Mouse (Mus musculus) liver, embryonic 12.5 days (tissue): ENCODE results near the gene Pum1. TPM values are rescaled to one million over a fixed set of nuclear protein-coding genes. Genes with fewer than 3 reads are reported as not detected.

Experiments used
- ATAC-seq: fragments of 200-750 bp; cut with Nextera tagmentation; 2 replicates; pipeline ENCODE4 v1.8.0; 2017; ENCODE audit warnings: moderate number of reproducible peaks, mild to moderate bottlenecking, moderate library complexity
- H3K27ac ChIP-seq: fragments of 300-500 bp; sonication (generic); 2 replicates; pipeline ENCODE4 v1.5.1; 2016; ENCODE audit warnings: mild to moderate bottlenecking
- H3K27me3 ChIP-seq: fragments of 300-500 bp; sonication (generic); replicated peaks from 2 replicates; pipeline ENCODE4 v1.6.1; 2016; ENCODE audit warnings: mild to moderate bottlenecking, moderate library complexity
- H3K36me3 ChIP-seq: fragments of 300-500 bp; sonication (generic); 2 replicates; pipeline ENCODE4 v1.6.1; 2016; ENCODE audit warnings: mild to moderate bottlenecking, moderate library complexity
- H3K4me1 ChIP-seq: fragments of 300-500 bp; sonication (generic); 2 replicates; pipeline ENCODE4 v1.6.1; 2016
- H3K4me2 ChIP-seq: fragments of 300-500 bp; sonication (generic); 2 replicates; pipeline ENCODE4 v1.6.1; 2016; ENCODE audit warnings: mild to moderate bottlenecking, moderate library complexity
- H3K4me3 ChIP-seq: fragments of 300-500 bp; sonication (generic); 2 replicates; pipeline ENCODE4 v1.5.1; 2016; ENCODE audit warnings: mild to moderate bottlenecking, moderate library complexity
- H3K9ac ChIP-seq: fragments of 300-500 bp; sonication (generic); 2 replicates; pipeline ENCODE4 v1.6.1; 2016; ENCODE audit warnings: mild to moderate bottlenecking, moderate library complexity
- H3K9me3 ChIP-seq: fragments of 300-500 bp; sonication (generic); replicated peaks from 2 replicates; pipeline ENCODE4 v1.6.1; 2016; ENCODE audit warnings: mild to moderate bottlenecking, moderate library complexity
- WGBS: fragments of 180-500 bp; shearing (Covaris S2); methylation state at CpG from one replicate; pipeline ENCODE4 v1.1.7; 2016; ENCODE audit not compliant: insufficient replicate concordance; 5-methylcytosine and 5-hydroxymethylcytosine counted together
- polyA plus RNA-seq: library from polyadenylated mRNA; unstranded; fragments of >200 nt; fragmentation: Nextera tagmentation; extraction: Ambion mirVana; gene quantifications from 2 replicates; pipeline ENCODE4 v1.2.1, GENCODE M21; 2016

The Pum1 gene
- polyA plus RNA-seq, 1 experiment from 2014 or later, result 43.2 TPM

- ATAC-seq, result peak; percentile 62; the same call in 1 of the 2 replicates
- Histone ChIP-seq H3K4me2 (no peak overlapping the region), H3K27me3 (no peaks in the 10 kb centered on the region), H3K4me1 (peaks cover 99% of the 10 kb centered on the region), H3K4me3 (no peak overlapping the region), H3K9me3 (no peaks in the 10 kb centered on the region), H3K9ac (no peak overlapping the region), H3K36me3 (peaks cover 89% of the 10 kb centered on the region), H3K27ac (peak overlapping the region; percentile 12)
- WGBS, result 66% methylated on average over 4 of the region's 4 CpGs
Observed at GRCm38 (mm10) chr4:130704615-130705014, 41.5 kb downstream of the Pum1 start.

- H3K27ac ChIP-seq, result peak overlapping the region; percentile 61; the same call in 1 of the 2 replicates
- H3K4me1 ChIP-seq, result peaks cover 99% of the 10 kb centered on the region
- 58% methylated on average over 3 of the region's 3 CpGs for WGBS
- ATAC-seq, result peak; percentile 47
- H3K4me3 ChIP-seq, result no peak overlapping the region
- H3K36me3 ChIP-seq, result peaks cover 78% of the 10 kb centered on the region
- no peaks in the 10 kb centered on the region for H3K9me3 ChIP-seq
- no peak overlapping the region for H3K4me2 ChIP-seq
- H3K9ac ChIP-seq, result no peak overlapping the region
- H3K27me3 ChIP-seq, result no peaks in the 10 kb centered on the region
Observed at GRCm38 (mm10) chr4:130706215-130707000, 43.3 kb downstream of the Pum1 start.

DNA sequence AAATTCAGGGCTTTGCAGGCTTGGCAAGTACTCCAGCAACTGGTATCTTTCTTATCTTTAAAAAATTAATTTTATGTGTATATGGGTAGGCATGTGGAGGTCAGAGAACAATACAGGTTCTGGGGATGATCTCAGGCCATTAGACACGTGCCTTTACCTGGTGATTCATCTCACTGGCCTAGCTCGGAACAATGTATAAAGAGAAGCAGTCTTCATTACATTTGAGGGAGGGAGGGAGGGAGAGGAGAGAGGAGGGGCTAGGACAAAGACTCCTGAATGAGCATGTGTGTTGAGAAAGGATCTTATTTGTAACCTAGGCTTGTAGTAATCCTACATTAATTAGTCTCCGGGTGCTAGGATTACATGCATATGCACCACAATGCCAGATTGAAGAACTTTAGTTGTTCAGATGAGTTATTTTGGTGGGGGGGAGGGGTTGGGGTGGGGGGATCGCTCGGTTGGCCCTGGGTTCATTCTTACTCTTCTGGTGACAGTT is 48.3 kb downstream of the Pum1 start:
- no peak for ATAC-seq
- H3K27me3 ChIP-seq, result no peaks in the 10 kb centered on the region
- peak overlapping the region; percentile 97 for H3K27ac ChIP-seq
- 67% methylated on average over 5 of the region's 5 CpGs for WGBS
- peaks cover 99% of the 10 kb centered on the region for H3K4me1 ChIP-seq
- peak overlapping the region; percentile 70; the same call in 1 of the 2 replicates for H3K9ac ChIP-seq
- peak overlapping the region; percentile 73 for H3K4me2 ChIP-seq
- H3K4me3 ChIP-seq, result no peak overlapping the region
- H3K9me3 ChIP-seq, result no peaks in the 10 kb centered on the region
- peaks cover 39% of the 10 kb centered on the region for H3K36me3 ChIP-seq

DNA sequence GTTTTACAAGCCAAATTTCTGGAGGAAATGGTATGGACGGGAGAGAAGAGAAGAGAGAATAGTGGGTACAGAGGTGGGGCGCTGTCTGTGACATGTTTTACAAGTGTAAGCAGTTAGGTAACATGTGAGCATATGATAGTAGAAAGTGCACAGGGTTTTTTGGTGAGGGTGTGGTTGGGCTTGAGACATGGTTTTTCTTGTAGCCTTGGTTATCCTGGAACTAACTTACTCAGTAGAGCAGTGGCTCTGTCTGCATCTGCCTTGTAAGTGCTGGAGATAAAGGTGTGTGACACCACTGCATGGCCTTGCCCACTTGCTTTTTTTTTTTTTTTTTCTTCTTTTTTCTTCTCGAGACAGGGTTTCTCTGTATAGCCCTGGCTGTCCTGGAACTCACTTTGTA is 49.2 kb downstream of the Pum1 start:
- no peaks in the 10 kb centered on the region for H3K27me3 ChIP-seq
- peak; percentile 82 for ATAC-seq
- H3K27ac ChIP-seq, result peak overlapping the region; percentile 97
- H3K9ac ChIP-seq, result peak overlapping the region; percentile 70
- H3K4me3 ChIP-seq, result no peak overlapping the region
- H3K4me2 ChIP-seq, result peak overlapping the region; percentile 73
- 43% methylated on average over 3 of the region's 3 CpGs for WGBS
- H3K4me1 ChIP-seq, result peaks cover 98% of the 10 kb centered on the region
- H3K36me3 ChIP-seq, result peaks cover 29% of the 10 kb centered on the region
- H3K9me3 ChIP-seq, result no peaks in the 10 kb centered on the region

GRCm38 (mm10) chr4:130713430-130713829 is 50.3 kb downstream of the Pum1 start:
- WGBS, result 42% methylated on average over 5 of the region's 5 CpGs
- Histone ChIP-seq H3K4me1 (peaks cover 98% of the 10 kb centered on the region), H3K27ac (peak overlapping the region; percentile 97), H3K9ac (peak overlapping the region; percentile 70), H3K4me2 (peak overlapping the region; percentile 73), H3K9me3 (no peaks in the 10 kb centered on the region), H3K4me3 (no peak overlapping the region), H3K36me3 (peaks cover 28% of the 10 kb centered on the region), H3K27me3 (no peaks in the 10 kb centered on the region)
- no peak for ATAC-seq

DNA sequence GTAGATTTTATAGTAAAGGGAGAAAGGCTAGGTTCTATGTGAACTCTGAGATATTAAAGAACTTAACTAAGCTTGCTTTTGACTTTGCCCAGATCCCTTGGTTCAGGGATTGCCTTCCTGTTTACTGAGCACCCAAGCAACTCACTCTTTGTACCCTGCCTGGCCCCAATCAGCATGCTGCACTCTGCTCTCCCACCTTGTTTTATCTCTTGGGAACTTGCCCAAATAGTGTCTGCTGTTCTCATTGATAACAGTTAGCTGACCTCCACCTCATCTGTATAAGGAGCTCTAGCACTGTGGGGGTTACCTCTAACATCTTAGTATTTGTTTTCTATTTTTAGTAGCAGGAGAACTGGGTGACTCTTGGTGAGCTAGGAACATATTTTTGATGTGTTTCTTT is 52.0 kb downstream of the Pum1 start:
- peak overlapping the region; percentile 70 for H3K9ac ChIP-seq
- H3K27me3 ChIP-seq, result no peaks in the 10 kb centered on the region
- no peaks in the 10 kb centered on the region for H3K9me3 ChIP-seq
- H3K27ac ChIP-seq, result peak overlapping the region; percentile 97
- ATAC-seq, result peak; percentile 98
- peaks cover 98% of the 10 kb centered on the region for H3K4me1 ChIP-seq
- H3K36me3 ChIP-seq, result peaks cover 34% of the 10 kb centered on the region
- H3K4me2 ChIP-seq, result peak overlapping the region; percentile 73
- peak overlapping the region; percentile 39 for H3K4me3 ChIP-seq

DNA sequence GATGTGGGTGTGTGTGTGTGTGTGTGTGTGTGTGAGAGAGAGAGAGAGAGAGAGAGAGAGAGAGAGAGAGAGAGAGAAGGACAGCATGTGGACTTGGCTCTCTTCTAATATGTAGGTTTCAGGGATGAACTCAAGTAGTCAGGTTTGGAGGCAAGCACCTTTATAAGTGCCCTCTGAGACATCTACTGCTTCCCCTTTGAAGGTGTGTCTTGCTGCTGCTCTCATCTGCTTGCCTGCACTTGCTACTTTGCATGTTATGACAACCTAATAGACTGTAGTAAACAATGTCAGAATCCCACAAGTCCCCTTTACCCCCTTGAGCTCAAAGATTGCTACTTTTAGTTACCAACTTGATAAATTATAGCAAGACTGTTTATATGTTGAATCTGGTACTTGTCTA is 52.5 kb downstream of the Pum1 start:
- peak overlapping the region; percentile 70 for H3K9ac ChIP-seq
- H3K4me1 ChIP-seq, result peaks cover 98% of the 10 kb centered on the region
- peak; percentile 53 for ATAC-seq
- H3K9me3 ChIP-seq, result no peaks in the 10 kb centered on the region
- H3K4me2 ChIP-seq, result peak overlapping the region; percentile 73
- H3K27ac ChIP-seq, result peak overlapping the region; percentile 97
- H3K27me3 ChIP-seq, result no peaks in the 10 kb centered on the region
- H3K36me3 ChIP-seq, result peaks cover 35% of the 10 kb centered on the region
- H3K4me3 ChIP-seq, result peak overlapping the region; percentile 39

DNA sequence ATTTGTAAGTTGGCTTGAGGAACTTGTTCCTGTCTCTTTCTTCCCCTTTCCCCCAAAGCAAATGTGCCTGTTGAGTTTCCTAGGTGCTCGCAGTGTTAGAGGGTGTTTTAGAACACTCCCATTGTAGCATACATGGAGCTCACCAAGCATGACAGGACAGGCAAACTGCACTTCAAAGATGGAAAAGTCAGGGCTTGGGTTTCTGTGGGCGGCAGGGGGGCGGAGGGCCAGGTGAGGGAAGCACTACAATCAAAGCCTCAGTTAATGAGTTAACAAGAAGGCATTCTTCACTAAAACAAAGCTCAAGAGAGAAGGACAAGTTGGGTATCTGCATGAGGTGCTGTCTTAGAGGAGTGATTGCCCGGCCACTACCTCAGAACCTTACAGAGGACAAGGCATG is 56.2 kb downstream of the Pum1 start:
- Histone ChIP-seq H3K36me3 (peaks cover 63% of the 10 kb centered on the region), H3K4me3 (no peak overlapping the region)
- WGBS, result 83% methylated on average over 4 of the region's 4 CpGs

DNA sequence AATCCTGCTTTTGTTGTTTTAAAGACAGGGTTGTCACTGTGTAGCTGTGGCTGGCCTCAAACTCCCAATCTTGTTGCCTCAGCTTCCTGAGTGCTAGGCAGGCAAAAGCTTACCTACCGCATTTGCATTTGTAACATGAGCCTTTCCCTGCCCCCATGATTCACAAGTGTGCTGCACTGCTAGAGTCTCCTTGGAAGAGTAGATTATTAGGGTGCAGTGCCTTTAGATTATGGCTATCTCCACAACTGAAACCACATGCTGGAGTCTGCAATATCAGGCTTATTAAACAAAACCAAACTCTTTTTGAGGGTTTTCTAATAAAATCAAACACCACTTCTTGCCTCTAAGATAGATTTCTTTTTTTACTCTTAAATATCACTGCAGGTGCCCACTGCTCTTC is 59.5 kb downstream of the Pum1 start:
- Histone ChIP-seq H3K36me3 (peaks cover 87% of the 10 kb centered on the region), H3K9ac (peak overlapping the region; percentile 5; the same call in 1 of the 2 replicates), H3K27me3 (no peaks in the 10 kb centered on the region), H3K4me1 (peaks cover 88% of the 10 kb centered on the region), H3K27ac (peak overlapping the region; percentile 72), H3K4me2 (0 out of 2 replicates have a peak overlapping the region, but pooled peaks have one; percentile 26), H3K4me3 (no peak overlapping the region), H3K9me3 (no peaks in the 10 kb centered on the region)
- WGBS, result 23% methylated on average over 1 of the region's 1 CpGs
- ATAC-seq, result peak; percentile 83

More for the DNA sequence above, 56.2 kb downstream of the Pum1 start:
- ATAC-seq, result no peak
- H3K27me3 ChIP-seq, result no peaks in the 10 kb centered on the region
- no peak overlapping the region for H3K9ac ChIP-seq
- peak overlapping the region; percentile 10; the same call in 1 of the 2 replicates for H3K27ac ChIP-seq
- H3K9me3 ChIP-seq, result no peaks in the 10 kb centered on the region
- no peak overlapping the region for H3K4me2 ChIP-seq
- H3K4me1 ChIP-seq, result peaks cover 96% of the 10 kb centered on the region

DNA sequence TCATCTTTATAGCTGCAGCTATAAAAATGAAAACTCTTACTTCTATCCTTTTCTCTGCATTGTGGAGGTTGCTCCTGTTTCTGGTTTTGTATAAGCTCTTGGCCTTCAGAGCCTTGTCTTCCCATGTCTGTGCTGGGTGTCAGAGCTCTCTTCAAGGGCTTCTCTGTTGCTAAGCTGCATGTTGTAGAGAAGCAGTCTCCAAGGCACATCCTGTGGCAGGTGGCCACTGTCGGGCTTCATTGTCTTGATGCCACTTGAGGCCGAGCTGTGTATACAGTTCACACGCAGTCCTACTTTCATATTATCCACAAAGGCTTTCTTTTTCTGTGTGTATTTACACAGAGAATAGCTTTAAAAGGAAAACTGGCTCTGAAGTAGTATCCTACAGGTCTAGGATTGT is 63.0 kb downstream of the Pum1 start:
- H3K27ac ChIP-seq, result peak overlapping the region; percentile 42; the same call in 1 of the 2 replicates
- H3K27me3 ChIP-seq, result no peaks in the 10 kb centered on the region
- H3K36me3 ChIP-seq, result peaks cover 84% of the 10 kb centered on the region
- no peaks in the 10 kb centered on the region for H3K9me3 ChIP-seq
- no peak overlapping the region for H3K4me2 ChIP-seq
- no peak overlapping the region for H3K9ac ChIP-seq
- H3K4me3 ChIP-seq, result no peak overlapping the region
- WGBS, result 81% methylated on average over 3 of the region's 3 CpGs
- peaks cover 53% of the 10 kb centered on the region for H3K4me1 ChIP-seq
- ATAC-seq, result no peak

DNA sequence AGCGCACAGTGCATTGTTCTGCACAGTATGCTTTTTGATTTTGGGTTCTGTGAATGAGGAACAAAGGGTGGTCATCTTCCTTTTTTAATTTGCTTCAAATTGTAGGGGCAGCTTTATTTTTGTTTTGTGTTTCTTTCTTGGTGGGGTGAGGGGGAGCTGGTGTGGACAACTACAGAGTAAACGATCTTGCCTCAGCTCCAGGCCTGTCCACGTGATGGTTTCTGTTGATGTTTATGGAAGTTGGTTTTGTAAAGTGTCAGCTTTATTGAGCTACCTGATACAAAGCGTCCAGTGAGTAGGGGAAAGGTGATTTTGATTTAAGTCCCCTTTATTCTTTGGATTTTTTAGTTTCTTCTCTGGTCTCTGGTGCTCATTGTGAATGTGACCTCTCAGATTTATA is 72.8 kb downstream of the Pum1 start:
- no peaks in the 10 kb centered on the region for H3K27me3 ChIP-seq
- WGBS, result 80% methylated on average over 4 of the region's 4 CpGs
- no peaks in the 10 kb centered on the region for H3K9me3 ChIP-seq
- peaks cover 40% of the 10 kb centered on the region for H3K4me1 ChIP-seq
- H3K4me3 ChIP-seq, result no peak overlapping the region
- 0 out of 2 replicates have a peak overlapping the region, but pooled peaks have one; percentile 26 for H3K27ac ChIP-seq
- no peak overlapping the region for H3K4me2 ChIP-seq
- peaks cover 67% of the 10 kb centered on the region for H3K36me3 ChIP-seq
- ATAC-seq, result no peak
- H3K9ac ChIP-seq, result no peak overlapping the region

GRCm38 (mm10) chr4:130738527-130738926 is 75.4 kb downstream of the Pum1 start:
- 60% methylated on average over 2 of the region's 2 CpGs for WGBS
- no peaks in the 10 kb centered on the region for H3K9me3 ChIP-seq
- peaks cover 26% of the 10 kb centered on the region for H3K4me1 ChIP-seq
- 0 out of 2 replicates have a peak, but pooled peaks have one; percentile 23 for ATAC-seq
- no peak overlapping the region for H3K27ac ChIP-seq
- H3K9ac ChIP-seq, result no peak overlapping the region
- peaks cover 70% of the 10 kb centered on the region for H3K36me3 ChIP-seq
- H3K27me3 ChIP-seq, result no peaks in the 10 kb centered on the region
- H3K4me2 ChIP-seq, result no peak overlapping the region
- H3K4me3 ChIP-seq, result no peak overlapping the region
